Mouse (Mus musculus) spleen, postnatal 36 days (tissue): ENCODE data around the gene Vangl2.

Experiments used
- DNase-seq, 2 experiments: peaks; one replicate each; pipeline ENCODE4 v3.0.0; 2022; ENCODE audit warnings: low spot score in 2 of 2, mixed read lengths in 1 of 2

Gene Vangl2

DNA sequence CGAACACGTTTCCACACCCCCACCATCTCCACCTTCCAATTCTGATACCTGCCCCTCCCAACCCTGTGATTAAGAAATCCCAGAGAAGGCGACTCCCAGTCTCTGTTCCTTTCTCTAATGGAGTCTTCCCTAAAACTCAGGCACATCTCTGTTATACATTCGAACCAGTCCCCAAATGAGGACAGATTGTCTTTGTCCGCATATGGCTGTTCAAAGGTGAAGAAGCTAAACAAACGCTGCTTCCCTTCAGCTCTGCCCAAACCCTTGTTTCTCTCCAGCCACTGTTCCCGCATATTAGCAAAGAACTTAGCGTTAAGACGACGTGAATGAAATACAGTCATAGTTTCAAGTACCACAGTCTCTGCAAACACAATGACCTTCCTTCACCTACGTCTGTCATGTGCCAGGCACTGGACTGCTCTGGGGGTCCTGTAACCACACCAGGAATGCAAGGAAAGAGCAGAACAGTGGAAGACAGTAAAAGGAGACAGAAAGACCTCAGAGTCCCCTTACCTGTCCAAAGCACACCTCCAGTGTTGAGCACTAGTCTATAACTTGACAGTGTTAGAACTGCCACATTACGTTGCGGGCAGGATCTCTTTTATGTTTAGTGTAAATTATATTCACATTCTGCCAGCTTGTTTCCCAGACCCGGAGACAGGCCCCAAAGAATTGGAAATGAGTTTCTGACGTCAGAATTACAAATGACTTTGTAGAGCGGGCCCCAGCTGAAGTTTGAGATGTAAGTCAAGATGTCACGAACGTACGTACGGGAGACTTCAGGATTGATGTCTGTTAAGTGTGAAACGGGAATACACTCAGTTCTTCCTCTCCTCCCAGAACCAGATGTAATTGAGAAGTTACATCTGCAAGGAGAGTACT is at the start of gene Vangl2:
Gene Vangl2, minus strand, starts transcription at position 51 of the 882 bp plus-strand sequence.
- DNase-seq: no peak

DNA sequence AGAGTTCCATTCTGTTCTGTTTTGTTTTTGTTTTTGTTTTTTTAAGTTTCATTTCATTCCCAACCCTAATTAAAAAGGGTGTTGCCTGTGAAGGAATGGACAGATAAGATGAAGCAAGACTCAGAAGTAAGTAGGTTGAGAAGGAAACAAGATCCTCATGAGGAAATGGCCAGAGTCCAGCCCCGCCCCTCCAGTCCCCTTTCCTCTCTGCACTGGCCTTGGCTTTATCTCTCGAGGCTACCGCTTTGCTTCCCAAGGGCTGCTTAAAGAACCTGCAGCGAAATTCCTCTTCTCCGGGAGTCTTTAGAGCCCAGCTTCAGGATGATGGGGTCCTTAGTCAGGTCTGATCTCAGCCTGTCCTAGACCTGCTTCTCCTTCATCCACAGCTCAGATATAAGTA is 49.7 kb upstream of the Vangl2 start:
- no peak for DNase-seq

DNA sequence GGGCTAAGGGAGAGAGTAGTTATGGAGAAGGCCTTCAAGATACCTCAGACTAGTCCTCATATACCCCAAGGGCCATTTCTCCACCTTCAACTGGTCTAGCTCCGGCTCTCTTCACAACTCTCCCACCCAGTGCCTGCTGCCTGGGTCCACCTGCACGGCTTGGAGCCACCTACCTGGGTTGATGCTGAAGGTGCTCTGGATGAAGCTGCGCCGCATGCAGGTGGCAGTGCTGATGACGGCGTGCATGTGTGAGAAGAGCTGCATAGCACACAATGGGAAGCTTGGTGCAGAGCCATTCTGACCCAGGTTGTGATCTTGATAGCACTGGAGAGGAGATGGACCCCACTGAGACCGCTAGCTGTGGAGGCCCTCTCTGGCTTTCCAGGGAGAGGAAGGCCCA is 44.4 kb upstream of the Vangl2 start:
- DNase-seq: no peak

DNA sequence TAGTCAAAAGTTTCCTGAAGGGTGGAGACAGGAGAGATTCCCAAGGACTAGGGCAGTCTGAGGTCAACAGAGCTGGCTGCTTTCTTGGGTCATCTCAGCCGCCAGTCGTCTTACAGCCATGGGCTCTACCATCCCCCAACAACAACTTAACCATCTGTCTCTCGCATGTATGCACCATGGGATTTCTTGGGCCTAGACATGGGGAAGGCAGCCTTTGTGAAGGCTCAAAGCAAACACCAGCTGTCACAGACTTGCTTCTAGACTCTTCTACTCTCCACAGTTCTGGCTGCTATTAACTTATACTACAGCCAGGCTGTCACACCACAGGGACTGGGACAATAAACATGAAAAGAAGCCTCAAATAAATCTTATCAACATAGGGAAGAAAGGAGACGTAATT is 43.3 kb upstream of the Vangl2 start:
- DNase-seq: no peak

DNA sequence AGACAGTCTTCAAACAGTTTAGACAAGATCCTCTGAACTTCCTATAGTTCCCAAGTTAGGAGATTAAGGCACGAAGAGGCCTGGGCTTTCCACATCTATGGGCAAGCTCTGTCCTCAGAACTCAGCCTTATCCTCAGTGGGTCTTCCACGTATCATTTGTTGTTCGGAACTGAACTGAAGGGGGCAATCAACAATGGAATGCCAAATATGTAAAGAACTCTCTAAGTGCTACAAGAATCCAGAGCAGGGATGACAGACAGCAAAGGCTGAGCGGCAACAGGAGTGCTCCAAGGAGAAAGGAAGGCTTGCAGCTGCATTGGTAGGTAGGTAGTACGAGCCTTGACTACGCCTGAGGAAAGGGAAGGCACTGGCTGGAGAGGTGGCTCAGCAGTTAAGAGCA is 42.0 kb upstream of the Vangl2 start:
- DNase-seq: no peak

DNA sequence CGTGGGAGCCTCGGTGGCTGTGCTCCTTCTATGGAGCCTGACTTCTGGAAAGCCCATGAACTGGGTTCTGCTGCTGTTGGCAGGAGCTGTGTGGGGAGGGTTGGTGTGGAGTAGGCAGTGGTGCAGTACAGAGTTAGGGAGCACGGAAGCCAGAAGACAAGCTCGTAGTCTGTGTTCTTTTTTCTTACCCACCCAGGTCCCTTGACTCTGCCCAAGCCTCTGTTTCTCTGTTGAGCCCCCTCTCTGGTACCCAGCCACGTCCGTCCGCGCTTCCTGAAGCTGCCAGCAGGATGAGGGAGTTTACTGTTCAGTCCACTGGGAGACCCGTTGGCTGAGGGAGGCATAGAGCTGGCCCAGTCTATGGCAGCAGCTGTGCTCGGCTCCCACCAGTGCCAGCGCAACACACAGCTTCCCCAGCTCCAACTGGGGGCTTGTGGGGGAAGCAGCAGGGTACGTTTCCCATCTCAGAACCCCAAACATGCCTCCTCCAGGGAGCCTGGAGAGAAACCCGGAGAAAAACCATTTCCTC is 36.4 kb upstream of the Vangl2 start:
- no peak for DNase-seq

DNA sequence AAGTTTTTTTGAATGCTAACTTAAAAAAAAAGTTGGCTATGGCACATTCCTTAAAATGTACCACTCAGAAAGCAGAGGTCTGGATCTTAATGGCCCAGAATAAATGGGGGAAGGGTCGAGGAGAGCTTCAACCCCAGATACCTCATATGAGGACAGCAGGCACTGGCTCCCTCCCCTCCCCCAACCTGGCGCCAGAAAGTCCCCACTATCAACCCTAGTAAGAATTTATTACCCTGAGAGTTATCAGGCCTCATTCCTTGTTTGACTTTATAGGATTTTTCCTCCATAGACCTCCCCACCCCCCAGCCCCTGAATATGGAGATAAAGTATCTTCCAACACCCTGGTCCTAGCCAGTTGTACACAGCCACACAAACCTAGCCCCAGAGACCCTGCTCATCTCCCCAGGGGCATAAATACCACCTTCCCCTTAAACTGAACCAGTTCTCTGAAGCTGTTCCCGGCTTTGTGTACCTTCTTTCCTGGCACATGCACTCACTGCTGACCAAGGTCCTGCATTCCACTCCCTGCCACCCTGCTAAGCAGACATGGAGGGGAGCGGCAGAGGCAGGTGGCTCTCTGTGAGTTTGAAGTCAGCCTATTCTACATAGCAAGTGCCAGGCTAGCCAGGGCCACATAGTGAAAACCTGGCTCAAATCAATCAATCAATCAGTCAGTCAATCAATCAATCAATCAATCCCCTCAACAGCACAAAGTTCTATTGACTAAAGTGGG is 35.2 kb upstream of the Vangl2 start:
- DNase-seq: no peak

DNA sequence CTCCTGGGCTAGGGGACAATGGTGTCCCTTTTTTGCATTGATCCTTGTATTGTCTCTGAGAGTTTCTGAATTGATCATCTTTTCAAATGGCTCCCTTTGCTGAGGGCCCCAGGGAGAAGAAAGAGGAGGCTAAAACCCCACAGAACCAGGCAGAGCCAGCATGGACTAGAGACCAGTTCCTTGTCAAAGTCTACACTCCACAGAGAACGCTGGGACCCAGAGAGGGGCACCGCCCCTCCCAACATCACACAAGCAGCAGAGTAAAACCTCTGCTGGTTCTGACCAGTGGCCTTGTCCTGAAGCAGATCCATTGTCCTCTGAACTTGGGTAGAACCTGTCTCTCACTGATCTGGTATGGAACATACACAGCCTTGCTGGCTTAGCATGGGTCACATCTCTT is 33.9 kb upstream of the Vangl2 start:
- DNase-seq: no peak

DNA sequence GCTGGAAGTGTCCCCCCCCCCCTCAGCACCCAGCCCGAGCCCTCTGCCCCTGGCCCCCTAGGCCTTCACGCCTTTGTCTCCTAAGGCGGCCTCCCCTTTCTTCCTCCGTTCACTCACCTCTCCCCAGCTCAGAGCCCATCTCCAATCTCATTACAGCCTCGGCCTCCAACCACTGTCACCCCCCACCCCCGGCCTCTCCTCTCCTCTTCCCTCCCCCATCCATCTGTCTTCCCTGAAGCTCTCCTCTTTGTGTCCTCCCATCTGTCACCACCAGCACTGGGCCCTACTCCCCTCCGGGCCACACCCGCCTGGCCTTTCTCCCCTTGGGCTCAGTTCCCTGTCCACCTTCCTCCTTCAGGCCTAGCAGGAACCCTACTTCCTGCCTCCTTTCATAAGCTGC is 33.0 kb upstream of the Vangl2 start:
- DNase-seq: no peak

DNA sequence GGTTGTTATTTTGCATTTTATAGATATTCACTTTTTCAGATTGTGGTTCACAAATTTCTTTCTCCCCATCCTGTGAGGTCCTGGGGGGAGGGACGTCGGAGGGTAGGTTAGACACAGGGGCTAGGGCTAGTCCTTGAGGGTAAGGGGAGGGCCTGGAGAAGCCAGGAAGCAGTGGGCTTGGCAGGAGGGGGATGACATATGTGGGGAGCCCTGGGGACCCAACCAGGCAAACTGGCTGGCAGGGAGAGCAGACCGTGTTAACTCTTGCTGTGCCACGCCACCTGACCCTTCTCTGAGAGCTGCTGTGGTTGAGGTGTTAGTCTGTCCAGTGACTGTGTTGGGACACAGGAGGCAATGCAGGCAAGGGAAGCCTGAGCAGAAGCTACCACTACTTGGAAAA is 32.4 kb upstream of the Vangl2 start:
- no peak for DNase-seq

DNA sequence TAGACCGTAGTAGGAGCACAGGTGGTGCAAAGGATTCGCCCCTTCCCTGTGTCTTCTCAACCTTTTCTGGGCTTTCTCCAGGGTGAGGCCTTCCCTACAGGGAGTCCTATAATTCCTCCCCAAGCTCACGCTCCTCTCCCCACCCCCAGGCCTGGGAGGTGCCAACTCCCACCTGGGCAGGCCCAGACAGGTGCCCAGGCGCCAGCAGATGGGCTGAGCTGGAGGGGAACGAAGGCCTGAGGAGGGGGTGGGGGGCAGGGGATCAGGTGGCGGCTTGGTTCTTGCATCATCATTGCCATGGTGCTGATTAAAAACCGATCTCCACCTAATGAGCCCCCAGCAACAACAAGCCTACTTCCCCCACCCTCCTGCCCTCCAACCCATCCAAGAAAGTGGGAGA is 30.6 kb upstream of the Vangl2 start:
- no peak for DNase-seq

DNA sequence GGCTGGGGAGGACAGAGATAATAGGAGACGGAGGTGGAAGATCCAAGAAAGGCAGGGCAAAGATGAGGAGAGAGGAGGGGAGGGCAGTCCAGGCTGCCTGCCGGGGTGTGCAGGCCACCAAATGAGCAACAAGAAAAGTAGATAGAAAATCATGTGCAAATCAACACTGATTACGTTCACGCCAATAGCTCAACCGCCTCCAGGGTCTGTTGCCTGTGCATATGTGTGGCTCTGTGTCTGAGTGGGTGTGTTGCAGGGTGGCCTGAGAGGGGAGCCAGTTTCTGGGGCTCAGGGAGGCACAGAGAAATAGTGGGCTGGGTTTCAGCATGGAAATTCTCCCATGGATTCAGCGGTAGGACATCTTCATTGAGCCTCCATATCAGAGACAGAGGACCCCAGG is 30.1 kb upstream of the Vangl2 start:
- no peak for DNase-seq

DNA sequence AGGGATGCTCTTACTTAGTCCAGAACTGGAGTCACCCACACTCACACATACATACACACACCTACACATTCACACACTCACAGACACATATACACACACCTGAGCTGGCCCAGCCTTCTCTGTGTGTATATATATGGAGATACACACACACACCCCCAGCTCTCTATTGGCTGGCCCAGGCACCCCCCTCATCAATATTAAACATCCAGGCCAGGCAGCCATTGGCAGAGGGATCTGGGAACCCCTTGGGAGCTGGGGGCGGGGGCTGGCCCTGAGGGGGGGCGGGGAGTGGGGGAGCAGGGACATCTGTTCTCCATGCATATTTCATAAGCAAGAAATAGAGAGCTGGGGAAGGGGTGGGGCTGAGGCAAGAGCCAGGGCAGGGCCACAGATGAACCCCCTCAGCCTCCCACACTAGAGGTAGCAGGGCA is 29.3 kb upstream of the Vangl2 start, which contains the start of gene Nhlh1:
Gene Nhlh1, minus strand, starts transcription at position 83 of the 431 bp plus-strand sequence.
- no peak for DNase-seq

DNA sequence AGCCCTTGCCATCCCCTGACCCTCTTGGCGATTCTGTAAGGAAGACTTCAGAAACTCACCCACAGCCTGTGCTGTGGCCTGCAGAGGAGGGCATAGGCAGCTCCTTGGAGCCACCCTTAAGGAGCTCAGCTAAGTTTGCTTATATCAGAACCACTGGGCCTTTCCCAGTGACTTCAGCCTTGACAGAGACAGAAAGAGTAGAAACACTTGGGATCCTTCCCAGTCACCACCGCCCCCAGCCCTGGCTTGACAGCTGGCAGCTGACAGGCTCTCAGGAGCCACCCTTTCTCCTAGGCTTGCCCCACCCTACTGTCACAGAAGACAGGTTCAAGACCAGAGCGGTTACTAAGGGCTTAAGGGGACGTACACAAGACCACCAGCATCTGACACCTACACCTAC is 28.0 kb upstream of the Vangl2 start:
- no peak for DNase-seq

DNA sequence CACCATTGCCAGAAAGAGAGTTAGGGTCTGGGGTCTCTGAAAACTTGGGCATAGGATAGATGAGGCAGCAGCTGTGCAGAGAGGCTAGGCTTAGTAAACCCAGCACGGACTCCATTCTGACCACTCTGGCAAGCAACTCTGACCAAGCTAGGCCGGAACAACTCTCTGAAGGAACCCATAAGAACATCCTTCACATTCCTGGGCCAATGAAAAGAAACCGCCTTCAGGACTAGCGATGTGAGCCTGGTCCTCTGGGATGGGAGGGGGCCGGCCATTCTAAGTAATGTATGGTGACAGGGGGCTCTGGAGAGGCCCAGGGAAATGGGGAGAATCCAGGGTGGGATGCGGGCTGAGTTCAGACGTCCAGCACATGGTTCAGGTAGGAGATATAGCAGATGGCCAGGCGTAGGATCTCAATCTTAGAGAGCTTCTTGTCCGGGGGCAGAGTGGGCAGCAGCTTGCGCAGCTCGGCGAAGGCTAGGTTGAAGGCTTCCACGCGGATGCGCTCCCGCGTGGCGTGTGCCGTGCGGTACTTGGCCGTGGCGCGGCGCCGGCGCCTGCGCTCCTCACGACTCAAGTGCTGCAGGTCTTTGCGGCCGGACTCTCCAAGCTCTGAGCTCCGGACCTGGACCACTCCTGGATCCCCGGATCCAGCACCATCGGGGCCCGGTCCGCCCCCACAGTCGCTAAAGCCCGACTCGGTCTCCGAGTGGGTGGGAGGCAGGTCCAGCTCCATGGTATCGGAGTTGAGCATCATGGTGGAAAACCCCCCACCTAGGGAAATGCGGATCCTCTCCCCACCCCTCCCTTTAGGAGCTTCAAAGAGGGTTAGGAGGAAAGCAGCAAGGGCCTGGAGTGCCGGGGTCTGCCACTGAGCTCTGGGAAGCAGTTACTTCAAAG is 25.5 kb upstream of the Vangl2 start:
- DNase-seq: no peak

DNA sequence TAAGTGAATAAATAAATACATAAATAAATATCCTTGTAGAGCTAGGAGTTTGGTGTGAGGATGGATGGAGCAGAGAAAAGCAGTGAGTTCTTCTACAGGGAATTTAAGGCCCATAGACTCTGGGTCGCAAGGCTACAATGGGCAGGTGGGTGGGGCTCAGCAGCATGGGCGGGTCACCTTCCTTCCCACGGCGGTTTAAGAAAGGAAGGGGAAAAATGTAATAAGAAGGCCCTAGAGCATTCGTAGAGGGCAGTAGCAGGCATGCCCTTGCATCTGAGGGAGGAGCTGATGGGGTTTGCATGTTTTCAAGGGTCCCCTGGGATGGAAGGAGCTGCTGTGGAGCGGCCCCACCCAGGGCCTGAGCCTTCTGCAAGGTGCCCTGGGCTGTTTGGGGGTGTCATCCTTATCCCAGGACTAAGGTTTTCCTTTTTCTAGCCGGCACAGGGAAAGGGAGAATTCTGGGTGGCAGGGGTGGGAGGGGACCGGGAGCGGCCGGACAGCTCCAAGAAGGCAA is 24.6 kb upstream of the Vangl2 start:
- DNase-seq: no peak

DNA sequence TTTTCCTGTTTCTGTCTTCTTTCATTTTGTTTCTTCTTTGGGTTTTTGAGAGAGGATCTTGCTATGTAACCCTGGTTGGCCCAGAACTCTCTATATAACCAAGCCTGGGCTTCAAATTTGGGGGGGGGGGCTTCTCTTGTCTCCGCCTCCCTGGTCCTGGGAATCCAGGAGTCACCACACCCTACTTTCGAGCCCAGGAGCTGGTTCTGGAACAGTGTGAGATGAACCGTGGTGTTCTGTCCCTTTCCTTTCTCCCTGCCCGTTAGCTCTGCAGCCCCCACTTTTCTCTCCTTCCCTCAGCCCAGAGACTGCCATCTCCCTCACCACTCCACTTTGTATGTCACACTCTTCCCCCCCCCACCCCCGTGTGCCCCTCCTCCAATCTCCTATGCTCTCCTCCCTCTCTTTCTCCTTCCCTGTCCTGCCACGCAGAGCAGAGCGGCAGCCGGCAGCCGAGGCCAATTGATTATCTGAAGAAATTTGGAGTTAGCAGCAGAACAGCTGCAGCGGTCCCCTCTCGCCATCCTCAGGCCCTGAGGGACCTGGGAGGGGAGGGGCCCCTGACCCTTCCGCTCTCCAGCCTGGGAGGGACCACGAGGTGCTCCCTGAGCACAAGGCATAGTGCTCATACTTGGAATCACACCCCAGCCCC is 21.0 kb upstream of the Vangl2 start:
- no peak for DNase-seq

DNA sequence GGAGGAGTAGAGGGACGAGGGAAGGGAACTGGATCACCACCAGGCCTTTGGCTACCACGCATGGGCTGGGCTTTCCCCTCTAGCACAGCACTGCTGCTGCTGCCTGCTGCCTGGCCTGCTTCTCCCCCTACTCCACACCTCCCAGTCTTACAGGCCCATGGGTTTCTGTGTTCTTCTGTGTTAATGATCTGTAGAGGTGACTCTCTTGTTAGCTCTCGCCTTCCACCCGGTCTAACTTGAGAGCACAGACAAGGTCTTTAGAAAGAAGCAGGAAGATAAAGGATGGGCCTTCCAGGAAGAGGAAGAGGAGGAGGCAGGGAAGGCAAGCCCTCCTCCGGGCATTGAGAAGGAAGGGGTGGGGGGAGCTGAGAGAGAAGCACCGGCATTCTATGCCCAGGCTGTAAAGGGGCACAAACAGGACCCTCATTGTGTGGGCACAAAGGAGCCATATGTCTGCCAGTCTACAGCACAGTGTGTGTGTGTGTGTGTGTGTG is 20.0 kb upstream of the Vangl2 start:
- DNase-seq: no peak

DNA sequence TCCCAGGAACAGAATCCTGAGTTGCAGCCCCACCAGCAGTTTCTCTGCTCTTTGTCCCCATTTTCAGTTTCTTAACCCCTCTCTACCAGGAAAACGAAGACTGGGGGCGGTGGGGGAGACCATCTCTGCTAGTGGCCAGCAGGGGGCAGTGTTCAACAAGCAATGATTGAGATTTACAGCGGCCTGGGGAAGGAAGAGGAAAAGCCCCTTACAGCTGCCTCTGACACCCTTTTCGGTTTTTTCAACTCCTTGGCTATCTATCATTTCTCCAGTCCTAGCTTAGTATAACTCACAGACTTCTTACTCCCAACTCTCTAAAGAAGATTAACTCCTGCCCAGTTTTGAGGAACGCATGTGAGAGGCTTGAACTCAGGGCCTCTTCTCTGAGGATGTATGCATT is 18.7 kb upstream of the Vangl2 start:
- DNase-seq: peak; percentile 31 to 46

DNA sequence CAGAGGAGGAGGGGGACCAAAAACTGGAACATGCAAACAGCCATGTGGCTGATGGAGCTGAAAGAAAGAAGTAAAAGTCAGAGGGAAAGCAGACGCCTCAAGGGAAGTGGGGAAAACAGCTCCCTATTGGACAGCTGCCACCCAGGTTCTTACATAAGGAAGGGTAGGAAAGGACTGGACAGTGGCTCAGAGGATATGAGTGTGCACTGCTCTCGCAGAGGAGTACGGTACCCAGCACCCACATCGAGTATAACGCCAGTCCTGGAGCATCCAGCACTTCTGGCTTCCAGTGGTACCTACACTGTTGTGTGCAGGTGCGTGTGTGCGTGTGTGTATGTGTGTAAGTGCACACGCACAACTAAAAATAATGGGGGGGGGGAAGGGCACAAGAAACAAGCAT is 18.2 kb upstream of the Vangl2 start:
- DNase-seq: no peak

DNA sequence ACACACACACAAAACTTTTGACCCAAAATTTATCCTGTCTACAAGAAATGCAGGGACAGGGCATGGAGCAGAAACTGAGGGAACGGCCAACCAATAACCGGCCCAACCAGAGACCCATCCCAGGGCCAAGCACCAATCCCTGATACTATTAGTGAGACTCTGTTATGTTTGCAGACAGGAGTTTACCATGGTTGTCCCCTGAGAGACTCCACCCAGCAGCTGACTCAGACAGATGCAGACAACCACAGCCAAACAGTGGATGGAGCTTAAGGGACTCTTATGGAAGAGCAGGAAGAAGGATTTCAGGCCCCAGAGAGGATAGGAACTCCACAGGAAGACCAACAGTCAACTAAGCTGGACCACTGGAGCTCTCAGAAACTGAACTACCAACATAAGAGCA is 1.7 kb upstream of the Vangl2 start:
- DNase-seq: no peak
